Mouse (Mus musculus) frontal cortex, postnatal 25 days (tissue): ENCODE results near the gene Brd2.
A peak's percentile ranks its signal among the peaks of the same experiment; 100 is the strongest.

Source experiments
- DNase-seq, 2 experiments: peaks; one replicate each; pipeline ENCODE4 v3.0.0; 2022; ENCODE audit warnings: low spot score in 2 of 2

Gene Brd2

DNA sequence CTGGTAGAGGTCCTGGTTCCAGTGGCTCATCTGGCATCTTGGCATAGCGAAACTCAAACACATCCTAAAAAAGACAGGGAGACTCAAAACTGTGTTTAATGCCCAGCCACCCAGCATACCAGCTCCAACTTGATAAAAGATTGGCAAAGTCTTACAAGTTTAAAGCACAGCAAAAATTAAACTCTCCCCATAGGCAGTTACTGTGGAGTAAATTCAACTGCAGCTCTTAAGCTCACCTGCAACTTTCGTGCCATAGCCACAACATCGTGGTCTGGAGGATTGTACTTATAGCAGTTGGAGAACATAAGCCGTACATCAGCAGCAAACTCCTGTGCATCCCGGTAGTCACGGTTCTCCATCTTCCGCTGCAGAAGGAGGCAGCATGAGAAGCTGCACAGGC, 8.3 kb downstream of the Brd2 start:
- DNase-seq = no peak

DNA sequence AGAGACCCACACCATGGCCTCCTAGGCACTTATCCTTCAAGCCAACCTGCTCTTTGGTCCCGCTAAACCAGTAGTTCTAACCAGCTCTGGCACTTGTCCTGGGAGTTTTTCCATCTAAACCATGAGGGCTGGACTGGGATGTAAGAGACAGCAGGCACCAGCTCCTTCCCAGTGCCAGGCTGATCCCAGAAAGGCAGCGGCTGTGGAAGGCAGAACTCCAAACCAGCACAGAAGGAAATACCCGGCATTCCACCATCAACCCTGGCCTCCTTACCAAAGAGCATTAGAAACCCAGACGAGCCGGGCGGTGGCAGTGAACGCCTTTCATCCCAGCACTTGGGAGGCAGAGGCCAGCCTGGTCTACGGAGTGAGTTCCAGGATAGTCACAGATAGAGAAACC, 12.1 kb downstream of the Brd2 start:
- no peak for DNase-seq

DNA sequence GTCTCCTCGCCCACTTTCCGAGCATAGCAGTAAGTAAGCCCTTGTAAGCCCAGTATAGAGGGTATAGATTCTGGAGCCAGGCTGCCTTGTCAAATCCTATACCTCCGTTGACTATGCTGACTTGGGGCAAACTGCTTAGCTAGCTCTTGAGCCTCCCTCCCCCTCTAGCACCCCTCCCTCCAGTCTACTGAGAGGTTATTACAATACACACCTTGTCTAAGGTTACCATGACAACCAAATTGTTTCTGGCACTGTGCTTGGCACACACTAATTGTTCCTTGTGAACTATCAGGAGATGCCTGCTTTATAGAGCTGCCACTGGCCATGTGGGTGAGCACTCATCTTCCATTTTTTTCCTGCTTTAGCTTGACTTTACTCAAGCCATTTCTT, 12.6 kb downstream of the Brd2 start:
- no peak for DNase-seq

DNA sequence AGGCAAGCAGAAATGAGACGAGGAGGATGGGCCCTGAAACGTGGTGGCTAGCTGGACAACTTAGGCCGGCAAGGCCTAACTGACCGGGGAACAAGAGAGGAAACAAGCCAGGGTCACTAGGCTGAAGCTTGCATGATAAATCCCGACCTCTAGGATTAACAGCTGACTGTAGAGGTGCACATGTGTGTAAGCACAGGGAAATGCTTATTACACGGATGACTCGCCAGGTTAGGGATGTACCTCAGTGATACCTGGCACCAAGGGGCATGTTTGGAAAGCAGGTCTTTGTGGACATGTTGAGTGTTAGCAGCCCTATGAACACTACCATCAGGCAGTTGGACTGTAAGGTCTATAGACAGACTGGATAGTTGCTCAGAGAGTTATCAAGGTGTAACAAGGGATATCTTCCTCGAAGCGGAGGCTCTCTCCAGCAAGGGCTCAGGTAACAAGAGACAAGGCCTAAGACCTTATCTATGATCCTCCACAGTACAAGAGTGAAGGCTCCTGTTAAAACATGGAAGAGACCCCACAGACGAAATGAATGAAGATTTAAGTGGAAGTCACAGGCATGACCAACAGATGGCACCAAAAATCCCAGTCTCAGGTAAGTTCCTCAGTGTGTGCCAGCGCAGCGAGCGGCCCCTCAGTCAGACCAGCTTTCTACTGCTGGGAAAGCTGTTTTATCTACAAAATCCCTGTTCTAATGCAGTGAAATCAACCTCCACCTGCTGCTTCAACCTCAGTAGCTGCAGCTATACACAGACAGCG, 13.2 kb downstream of the Brd2 start:
- DNase-seq = no peak

DNA sequence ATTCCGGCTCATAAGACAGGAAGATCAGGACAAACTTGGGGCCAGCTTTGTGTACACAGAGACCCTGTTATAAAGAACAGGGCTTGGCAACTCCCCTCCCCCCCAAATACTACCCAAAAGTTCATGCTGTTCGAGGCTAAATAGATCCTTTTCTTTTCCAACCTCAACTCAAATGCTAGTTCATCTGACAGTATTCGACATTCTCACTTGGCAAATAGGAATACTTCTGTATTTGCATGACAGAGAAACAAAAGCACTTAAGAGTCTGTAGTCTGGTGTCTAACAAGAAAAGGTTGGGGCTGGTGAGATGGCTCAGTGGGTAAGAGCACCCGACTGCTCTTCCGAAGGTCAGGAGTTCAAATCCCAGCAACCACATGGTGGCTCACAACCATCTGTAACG, 14.0 kb downstream of the Brd2 start:
- no peak for DNase-seq

DNA sequence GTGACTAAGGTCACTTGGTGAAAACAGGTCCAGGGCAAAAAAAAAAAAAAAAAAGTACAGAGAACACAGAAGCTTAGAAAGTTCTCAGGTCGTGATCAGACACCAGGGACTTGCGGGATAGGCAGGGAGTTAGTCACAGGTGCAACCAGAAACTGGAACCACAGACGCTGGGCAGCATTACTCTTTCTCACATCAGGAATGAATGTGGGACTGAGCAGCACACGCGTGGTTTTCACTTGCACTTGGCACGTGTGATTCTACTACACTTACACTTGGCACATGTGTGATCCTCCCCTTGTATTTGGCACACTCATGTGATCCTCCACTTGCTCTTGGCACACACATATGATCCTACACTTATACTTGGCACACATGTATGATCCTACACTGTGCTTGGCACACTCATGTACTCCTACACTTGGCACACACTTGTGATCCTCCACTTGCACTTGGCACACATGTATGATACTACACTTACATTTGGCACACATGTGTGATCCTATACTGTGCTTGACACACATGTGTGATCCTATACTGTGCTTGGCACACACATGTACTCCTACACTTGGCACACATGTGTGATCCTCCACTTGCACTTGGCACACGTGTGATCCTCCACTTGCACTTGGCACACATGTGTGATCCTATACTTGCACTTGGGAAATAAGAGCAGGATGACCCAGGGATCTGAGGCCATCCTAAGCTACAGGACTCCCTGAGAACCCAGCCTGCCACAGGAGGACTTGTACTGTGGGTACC, 15.1 kb downstream of the Brd2 start:
- no peak for DNase-seq

DNA sequence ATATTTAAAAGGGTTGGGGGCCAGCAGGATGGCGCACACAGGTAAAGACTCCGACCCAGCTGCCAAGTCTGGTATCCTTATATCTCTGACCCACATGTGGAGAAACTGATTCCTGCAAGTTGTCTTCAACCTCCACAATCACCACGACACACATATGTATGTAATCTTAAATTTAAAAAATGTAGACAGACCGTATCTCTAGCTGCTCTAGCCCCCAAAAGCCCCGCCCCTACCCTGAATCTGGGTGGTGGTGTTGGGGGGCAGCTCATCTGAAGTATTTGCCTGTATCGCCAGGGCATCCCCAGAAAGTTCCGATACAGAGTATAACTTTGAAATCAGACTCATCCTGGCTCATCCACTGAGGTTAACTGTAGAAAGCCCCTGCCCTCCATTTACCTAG, 15.9 kb downstream of the Brd2 start:
- DNase-seq = no peak

DNA sequence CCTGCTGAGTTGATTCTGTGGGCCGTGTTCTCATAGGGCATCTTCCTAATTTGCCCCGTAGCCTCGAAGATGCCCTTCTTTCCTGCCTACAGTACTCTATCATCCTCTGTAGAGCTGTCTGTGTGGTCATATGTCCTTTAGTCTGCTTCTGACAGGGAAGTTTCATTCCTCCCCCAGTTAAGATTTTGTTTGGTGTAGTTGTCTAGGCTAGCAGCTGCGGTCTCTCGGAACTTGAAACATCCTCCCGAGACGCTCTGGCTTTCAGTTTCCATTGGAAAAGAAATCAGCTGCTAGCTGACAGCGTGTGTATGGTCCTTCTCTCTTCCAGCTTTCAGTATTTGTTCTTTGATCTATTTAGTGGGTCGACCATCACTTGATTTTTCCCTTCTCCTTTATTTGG, 17.6 kb downstream of the Brd2 start:
- no peak for DNase-seq

DNA sequence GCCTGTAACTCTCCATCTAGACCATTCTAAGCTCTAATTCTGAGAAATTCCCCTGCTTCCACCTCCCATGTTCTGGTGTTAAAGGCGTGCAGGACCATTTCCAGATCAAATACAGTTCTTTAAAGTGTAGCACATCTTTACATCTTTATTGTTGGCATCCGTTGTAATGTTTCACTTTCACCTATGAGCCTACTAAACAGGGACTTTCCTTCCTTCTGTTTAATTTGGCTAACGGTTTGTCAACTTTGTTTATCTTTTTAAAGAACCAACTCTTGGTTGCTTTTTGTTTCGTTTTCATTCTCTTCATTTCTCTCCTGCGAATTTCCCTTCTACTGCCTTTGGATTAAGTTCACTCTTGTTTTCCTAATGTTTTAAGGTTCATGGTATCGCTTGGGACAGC, 19.6 kb downstream of the Brd2 start:
- DNase-seq = no peak

DNA sequence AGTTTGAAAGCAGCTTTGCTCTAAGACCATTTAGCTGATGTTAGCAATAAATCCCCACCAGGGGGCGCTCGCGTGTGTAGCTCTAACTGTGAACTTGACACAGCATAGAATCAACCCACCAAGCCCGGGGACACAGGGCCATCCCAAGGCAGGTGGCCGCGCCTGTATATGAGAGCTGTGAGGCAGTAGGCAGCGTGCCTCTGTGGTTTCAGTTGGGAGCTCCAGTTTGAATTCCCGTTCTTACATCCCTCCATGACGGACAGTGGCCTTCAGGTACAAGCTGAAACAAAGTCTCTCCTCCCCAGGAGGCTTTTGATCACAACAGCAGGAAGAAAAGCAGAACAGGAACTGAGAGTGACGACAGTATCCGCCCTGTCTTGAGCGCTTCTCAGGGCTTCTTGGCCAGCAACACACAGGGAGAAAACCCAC, 20.8 kb downstream of the Brd2 start:
- DNase-seq = peak; percentile 91 to 96

DNA sequence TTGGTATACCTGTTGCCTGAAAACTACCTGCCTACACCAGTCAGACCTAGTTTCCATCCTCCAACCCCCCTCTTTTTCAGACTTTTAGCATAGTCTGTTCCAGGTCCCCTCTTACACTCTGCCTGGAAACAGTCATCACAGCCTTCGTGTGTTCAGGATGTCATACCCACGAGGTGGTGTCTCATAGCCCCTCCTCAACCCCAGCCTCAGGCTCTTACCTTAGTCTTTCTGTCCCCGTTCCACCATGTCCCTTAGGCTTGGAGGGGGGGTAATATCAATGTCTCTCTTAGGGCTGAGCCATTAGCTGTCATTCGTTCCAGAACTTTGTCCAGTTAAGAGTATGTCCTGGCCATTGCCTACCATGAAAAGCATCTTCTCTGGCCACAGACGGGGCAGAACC, 21.2 kb downstream of the Brd2 start:
- no peak for DNase-seq

DNA sequence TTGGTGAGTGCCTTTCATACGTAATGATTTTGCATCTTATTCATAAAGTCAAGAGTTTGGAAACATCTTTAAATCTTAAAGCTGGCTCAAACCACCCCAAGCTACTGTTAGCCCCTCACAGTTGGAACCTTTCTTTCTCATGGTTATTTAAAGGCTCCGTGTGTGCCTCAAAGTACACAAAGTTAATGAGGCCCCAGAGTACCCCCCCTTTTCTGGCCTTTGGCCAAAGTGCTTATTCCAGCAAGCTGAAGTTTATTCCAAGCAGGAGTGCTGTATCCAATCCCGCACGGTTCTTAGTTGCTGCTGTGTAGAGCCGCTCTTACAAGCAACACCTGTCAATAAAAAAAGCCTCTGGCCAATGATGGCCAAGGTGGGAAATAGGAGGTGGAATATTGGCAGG, 22.9 kb downstream of the Brd2 start:
- DNase-seq = no peak

DNA sequence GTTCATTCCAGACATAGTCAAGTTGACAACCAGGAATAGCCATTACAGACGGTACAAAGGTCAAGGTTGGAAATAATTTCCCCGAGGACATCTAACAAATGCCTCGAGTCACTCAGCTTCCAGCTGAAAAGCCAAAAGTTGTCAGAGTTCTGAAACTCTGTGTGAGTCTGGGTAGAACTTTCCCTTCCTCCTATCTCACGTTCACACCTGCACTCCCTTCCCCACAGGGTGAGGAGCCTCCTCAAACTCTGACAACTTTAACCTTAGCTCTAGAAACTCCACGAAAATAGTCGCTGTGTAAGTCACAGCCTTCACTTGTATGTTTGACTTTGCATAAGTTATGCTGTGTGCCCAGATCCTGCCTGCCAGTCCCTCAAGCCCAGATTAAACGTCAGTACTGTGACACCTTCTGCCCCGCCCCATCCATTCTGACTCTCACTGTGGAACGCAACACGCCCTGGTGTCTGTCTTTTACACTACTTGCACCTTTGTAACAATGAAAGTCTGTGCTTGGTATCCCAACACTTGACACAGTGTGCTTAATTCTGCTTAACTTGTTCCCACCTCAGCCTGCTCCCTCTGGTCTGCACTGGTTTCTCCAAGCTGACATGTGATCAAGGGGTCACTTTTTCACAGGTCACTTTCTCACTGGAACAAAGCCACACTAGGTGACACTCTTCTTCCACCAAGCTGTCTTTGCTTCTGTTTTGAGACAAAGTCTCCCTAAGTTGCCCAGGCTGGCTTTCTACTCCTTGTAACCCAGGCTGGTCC, 23.5 kb downstream of the Brd2 start:
- no peak for DNase-seq

DNA sequence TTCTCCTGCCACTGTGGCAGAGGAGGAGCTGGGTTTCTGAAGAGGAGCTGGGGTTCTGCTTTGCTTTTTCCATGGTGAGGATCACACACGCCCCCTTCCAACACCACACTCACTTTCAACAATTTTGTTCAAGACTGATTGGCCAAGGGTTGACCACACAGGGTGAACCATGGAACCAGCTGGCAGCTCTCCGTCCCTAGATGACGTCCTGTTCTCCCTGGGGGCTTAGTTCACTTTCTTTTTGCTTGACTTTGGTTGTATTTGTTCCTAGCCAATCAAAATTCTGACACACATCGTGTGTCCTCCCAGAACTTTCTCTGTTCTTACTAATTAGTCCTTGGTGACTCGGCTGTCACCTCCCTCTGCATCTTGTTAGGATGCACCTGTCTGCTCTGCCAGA, 25.2 kb downstream of the Brd2 start:
- no peak for DNase-seq

DNA sequence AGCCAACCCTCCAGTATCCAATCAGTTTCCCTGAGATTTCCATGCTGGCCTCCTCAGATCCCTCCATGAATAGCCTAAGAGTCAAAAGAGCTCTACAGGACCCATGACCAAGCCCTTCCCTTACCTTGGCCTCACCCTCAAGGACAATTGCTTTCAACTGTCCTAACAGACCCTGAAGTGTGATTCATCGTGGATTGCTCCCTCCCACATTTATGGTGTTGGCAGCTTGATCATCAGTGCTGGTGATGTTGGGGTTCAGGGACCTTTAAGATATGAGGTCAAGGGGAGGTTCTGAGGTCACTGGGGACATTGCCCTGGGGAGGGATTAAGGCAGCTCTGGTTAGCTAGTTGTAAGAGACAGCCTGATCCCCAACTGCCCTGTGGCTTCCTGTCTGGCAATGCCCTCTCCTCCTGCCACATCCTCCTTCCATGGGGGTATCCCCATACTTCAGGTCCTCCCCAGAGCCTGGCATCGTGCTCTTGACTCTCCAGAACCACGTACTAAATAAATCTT, 25.9 kb downstream of the Brd2 start:
- no peak for DNase-seq

DNA sequence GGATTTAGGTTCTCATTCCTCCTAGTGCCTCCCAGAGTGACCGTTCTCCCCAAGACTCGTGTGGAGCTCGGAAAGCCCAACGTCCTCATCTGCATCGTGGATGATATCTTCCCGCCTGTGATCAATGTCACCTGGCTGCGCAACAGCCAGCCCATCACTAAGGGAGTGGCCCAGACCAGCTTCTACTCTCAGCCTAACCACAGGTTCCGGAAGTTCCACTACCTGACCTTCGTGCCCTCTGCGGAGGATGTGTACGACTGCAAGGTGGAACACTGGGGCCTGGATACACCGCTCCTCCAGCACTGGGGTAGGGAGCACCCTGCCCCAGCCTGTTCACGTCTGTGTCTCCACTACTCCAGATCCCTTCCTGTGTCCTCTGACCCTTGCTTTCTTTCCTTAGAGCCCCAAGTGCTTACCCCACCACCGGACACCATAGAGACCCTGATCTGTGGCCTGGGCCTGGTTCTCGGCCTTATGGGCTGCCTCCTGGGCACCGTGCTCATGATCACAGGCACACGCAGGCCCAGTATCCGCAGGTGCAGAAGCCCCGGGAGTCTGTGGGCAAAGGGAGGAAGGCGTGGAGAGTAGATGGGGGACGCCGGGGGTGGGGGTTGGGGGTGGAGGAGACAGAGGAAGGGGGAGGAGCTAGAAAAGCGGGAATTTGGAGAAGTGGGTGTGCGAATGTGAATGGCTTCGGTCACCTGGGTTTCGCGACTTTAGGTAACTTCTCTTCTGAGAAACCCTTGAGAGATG, 28.0 kb downstream of the Brd2 start:
- no peak for DNase-seq

DNA sequence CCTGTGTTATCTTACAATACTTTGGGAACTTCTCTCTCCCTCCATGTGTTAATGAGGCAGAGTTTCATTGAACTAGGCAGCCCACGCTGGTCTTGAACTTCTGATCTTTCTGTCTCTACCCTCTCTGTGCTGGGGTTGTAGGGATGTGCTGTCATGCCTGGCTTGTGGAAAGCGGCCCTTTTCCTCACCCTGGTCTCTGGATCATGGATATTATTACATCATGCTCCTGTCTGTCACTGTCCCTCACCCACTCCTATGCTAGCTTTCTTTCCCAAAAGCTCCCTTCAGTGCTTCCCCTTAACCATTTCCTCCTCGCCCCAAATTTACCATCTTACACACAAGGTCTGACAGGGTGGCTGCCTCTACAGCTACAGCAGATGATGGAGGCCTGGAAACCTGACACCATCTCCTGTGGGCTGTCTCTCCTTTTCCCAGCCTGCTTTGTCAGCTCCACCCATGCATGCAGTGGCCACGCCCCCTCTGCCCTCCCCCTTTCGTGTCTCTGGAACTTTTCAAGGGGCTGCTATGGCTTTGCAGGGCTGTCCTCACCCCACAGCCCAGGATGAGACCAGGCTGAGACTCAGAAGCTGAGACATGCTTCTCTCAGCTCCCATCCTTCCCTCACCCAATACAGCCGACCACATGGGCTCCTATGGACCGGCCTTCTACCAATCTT, 29.1 kb downstream of the Brd2 start:
- no peak for DNase-seq

DNA sequence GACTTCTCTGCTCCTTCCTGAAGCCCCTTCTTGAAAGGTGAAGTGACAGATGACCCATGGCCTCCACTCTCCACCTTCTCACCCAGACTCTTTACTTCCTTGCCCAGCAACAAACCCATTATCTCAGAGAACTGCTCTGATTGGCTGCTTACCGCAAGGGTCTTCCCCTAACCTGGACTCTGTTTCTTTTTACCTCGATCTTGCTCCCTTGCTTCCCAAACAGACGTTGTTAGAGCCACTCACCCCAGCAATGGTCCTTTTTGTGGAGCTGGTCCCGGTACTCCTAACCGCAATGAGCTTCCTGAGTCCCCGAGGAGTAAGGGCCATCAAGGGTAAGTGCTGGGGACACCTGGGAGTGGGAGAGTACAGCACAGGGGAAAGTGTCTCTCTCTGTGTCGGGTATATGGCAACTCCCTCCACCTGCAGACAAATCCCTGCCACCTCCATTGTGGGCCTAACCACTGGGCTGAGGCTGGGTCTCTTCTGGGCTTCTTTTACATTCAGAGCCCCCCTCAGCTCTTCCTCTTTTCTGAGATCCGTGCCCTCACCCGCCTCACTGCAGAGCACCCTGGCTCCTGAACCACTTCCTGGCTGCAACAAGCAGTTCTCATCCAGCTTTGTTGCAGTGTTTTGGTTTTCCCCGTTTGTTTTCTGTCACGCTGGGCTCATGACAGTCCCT, 30.1 kb downstream of the Brd2 start, which contains the start of gene H2-Oa:
Gene H2-Oa (plus strand): TSS at position 144 of the 679 bp plus-strand sequence.
- no peak for DNase-seq

DNA sequence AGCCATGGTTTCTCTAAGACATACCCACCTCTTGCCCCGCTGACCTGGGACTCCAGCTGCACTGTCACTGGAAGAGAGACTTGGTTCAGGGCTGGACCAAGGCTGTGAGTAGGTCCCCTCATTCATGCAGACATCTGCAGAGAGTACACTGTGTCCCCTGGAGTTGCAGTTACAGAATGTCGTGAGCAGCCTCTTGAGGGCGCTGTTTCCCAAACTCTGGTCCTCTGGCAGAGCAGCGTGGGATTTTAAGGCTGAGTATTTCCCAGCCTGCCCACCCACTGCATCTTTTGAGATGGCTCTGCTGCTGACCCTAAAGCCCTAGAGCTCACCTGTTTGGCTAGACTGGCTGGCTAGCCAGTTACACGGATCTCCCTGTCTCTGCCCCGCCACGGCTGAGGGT, 31.5 kb downstream of the Brd2 start:
- DNase-seq = no peak

DNA sequence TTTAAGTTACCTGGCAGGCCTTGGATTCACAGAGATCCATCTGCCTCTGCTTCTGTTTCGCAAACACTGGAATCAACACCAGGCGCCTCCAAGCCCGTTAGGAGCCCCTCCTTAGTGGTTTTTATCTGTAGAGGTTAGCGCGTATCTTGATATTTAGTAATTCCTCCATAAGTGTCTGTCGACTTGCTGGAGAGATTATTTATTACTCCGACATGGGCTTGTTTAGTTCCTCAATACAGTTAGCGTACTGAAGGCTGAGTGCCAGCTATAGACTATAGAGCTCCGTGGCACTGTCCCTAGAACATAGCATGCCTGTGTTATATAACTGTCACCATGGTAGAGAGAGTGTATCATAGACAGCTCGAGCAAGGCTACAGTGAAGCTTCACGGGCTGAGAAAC, 34.3 kb downstream of the Brd2 start:
- no peak for DNase-seq

DNA sequence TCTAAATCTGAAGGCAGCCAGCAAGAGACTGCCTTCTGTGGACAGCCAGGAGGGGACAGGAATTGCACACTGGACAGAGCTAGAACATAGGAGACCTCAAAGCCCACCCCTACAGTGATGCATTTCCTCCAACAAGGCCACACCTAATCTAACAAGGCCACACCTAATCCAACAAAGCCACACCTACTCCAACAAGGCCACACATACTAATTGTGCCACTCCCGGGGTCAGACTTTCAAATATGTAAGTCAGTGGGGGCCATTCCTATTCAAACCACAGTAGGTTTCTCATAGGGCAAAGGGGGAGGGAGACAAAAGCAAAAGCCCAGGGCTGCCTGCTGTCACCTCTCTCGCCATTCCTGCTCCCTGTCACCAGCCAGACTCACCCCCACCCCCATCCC, 35.0 kb downstream of the Brd2 start:
- DNase-seq = no peak
